Mouse (Mus musculus): ENCODE results near the gene Astl.

- TF ChIP-seq CTCF (IDR thresholded peaks at IDR 0.05; ENCODE audit: borderline replicate concordance, control insufficient read depth, extremely low read depth, insufficient read depth, low read length, poor library complexity) (no peak), POLR2A (IDR thresholded peaks at IDR 0.05; ENCODE audit: control insufficient read depth, extremely low read depth, insufficient read depth, low read length, poor library complexity) (no peak)
These were observed at the start of gene Astl for GRCm38 (mm10) chr2:127338416-127338815.

All from thymus, adult 2 months (tissue).